Mouse (Mus musculus): ENCODE measurements around the gene Skil. TPM values are rescaled to one million over a fixed set of nuclear protein-coding genes. Genes with fewer than 3 reads are reported as not detected.

Gene Skil
- total RNA-seq, 2 experiments from 2014 or later: 59.6 to 59.7 TPM

DNA sequence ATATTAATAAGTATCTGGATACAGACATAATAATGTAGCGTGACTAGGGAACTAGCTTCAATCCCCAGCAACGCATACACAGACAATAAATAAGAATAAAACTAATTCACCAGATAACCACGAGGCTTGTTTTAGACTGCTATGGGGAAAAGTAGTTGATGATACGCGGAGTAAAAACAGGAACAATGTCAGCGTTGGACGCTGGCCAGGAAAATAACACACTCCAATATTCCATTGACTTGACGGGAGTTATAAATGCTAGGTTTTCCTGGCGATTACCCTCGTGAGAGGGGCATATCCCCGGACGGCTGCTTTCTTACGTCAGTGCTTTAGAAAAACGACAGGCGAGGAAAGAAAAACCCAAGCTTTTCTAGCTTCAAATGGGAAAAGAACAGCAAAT is 62.9 kb downstream of the Skil start:
- no peak for DNase-seq (ENCODE audit: low spot score in 2 of 2)
- intact Hi-C loops (cut with DNase I): loop anchor here (10.0 kb wide), 1 partner anchor 147 kb away; no protein-coding TSS in a partner anchor

DNA sequence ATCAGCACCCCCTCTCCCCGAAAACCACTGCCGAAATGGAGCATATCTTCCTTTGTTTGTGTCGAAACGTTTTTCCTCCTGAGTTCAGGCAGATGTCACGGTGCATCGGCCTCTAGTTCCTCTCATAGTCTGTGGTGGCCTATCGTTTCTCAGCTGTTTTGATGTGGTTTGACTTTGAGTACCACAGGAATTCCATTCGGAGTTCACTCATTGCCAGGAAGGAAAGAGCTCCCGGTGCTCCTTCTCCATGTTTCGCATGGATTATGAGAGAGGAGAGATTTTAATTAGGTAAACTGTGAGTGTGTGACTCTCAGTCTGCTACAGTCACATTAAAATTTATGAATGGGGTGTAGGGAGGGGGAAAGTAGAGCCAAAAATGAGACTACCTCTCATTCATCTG is 65.2 kb downstream of the Skil start:
- intact Hi-C loops (cut with DNase I): no loop called here

DNA sequence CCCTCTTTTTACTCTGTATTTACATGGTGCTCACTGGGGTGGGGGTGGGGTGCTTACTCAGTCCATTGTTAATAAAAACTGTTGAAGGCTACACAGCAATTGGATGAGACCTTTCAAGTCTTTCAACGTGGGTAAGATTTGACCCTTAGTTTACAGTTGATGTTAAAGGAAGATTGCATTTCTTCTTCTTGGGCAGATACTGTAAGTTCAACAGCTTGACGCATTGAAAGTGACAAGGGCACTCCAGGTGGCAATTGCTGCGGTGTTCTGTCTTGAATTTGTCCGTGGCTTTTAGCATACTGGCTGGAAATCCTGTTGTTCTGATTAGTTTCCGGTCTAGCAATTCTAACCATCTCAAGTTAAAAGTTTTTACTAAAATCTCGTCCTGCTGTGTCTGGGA is 66.5 kb downstream of the Skil start:
- intact Hi-C loops (cut with DNase I): no loop called here

More for the DNA sequence above, 65.2 kb downstream of the Skil start:
- no peak for DNase-seq (ENCODE audit: low spot score in 2 of 2)

DNA sequence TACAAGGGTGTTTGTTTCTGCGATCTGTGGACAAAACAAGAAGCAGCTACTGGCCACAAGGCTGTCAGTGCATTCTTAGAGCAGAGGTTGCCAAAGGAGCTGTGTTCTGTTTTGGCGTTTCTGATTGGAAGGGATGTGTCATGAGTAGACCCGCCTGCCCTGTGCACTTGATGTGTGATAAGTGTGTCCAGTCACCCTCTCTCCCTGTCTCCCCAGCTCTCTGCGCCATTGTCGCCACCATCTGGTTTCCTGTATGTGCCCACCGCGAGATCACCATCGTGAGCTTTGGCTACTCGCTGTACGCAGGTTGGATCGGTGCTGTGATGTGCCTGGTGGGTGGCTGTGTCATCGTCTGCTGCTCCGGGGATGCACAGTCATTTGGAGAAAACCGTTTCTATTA is 68.0 kb downstream of the Skil start:
- intact Hi-C loops (cut with DNase I): no loop called here
- DNase-seq (ENCODE audit: low spot score in 2 of 2): no peak

More for the DNA sequence above, 66.5 kb downstream of the Skil start:
- DNase-seq (ENCODE audit: low spot score in 2 of 2): no peak

DNA sequence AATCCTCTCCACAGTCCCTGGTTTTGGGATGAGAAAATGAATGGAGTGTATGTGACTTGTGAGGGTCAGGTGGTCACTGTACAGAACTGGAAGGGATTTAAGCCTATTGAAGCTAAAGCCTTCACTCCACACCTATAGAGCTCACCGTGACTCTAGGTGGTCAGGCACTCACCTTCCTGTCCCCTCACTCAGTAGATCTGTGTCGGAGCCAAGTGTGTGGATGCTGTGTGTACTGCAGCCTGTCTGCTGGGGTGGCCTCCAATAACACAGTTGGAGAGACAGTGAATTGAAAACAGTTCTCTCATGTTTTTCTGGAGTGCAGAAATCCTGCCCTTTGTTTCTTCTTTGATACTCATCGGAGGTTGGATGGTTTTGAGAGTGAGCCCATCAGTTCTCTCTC is 70.9 kb downstream of the Skil start:
- intact Hi-C loops (cut with DNase I): no loop called here

DNA sequence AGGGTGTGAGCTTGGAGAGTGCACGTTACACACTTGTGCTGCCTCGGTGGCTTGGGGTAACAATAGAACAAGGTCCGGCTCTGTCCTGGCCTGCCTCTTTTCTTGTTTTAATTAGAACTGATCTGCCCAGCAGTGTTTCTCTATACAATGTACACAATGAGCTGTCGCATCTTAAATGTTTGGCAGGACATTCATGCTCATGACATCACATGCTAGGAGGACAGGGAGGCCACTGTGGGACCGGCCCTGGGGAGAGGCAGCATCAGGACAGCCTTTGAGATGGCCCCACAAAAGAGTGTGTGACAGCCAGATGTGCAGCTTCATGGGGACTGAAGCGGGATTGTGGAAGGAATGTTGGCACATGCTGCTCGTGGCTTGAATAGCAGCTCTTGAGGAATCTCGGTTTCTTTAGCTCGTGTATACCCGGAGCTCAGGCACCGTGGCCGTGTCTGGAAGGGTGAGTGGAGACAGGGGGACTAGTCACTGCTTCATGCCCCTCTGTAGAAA is 71.6 kb downstream of the Skil start:
- peak in 1 of 2 experiments; percentile 25 for DNase-seq (ENCODE audit: low spot score in 2 of 2)
- intact Hi-C loops (cut with DNase I): no loop called here

More for the DNA sequence above, 70.9 kb downstream of the Skil start:
- DNase-seq (ENCODE audit: low spot score in 2 of 2): no peak

Other genes starting within 250 kb of the Skil start
- gene Gpr160, start 239.1 kb upstream of the Skil start, total RNA-seq (2021): under 1 TPM; 0.29 to 0.76 TPM
- 10 to 100 TPM; 32.1 to 42.0 TPM for gene Phc3, start 125.6 kb upstream of the Skil start, total RNA-seq (2021)
- 10 to 100 TPM; 62.5 to 65.5 TPM for gene Prkci, start 99.3 kb upstream of the Skil start, total RNA-seq (2021)
- 100 to 1,000 TPM; 132 to 218 TPM for gene Cldn11, start 54.9 kb downstream of the Skil start, total RNA-seq (2021)
- gene Slc7a14, start 215.3 kb downstream of the Skil start, total RNA-seq (2021): 10 to 100 TPM; 47.9 to 61.0 TPM

Measured in left cerebral cortex, postnatal 36 days (tissue).